Mouse (Mus musculus): ENCODE measurements at regions not wholly inside any gene's neighbourhood (a gene's known extent, or its start where the extent isn't known, plus 50 kb on each side); places are given as distances from the start of the nearest gene placed in this dataset. TPM values are rescaled to one million over a fixed set of nuclear protein-coding genes. Genes with fewer than 3 reads are reported as not detected.

GRCm38 (mm10) chr9:41218702-41219101 lies 57.2 kb upstream of the Ubash3b start:
- Histone ChIP-seq H3K4me2 (ENCODE audit: low read depth, low read length) (no peak overlapping the region), H3K4me1 (ENCODE audit: insufficient read depth) (no peaks in the 10 kb centered on the region), H3K27me3 (ENCODE audit: insufficient read depth, low read length) (0 out of 2 replicates have a peak, but pooled peaks cover 3% of the 10 kb centered on the region), H3K9ac (replicated peaks) (no peak overlapping the region), H3K27ac (ENCODE audit: low read depth) (no peak overlapping the region), H3K9me3 (ENCODE audit: low read length) (no peaks in the 10 kb centered on the region), H3K4me3 (ENCODE audit: low read depth, low read length) (no peak overlapping the region), H3K36me3 (replicated peaks; ENCODE audit: insufficient read depth, low read length) (no peaks in the 10 kb centered on the region)
- DNase-seq, result no peak
- TF ChIP-seq CTCF (IDR thresholded peaks at IDR 0.05; ENCODE audit: low read depth), result no peak
- TF ChIP-seq EP300 (IDR thresholded peaks at IDR 0.05; ENCODE audit: low read depth), result no peak
- 40% methylated on average over 6 of the region's 6 CpGs for WGBS (ENCODE audit: insufficient replicate concordance)
- no peak for ATAC-seq

GRCm38 (mm10) chr9:41216248-41216647 lies 54.8 kb upstream of the Ubash3b start:
- Histone ChIP-seq H3K36me3 (replicated peaks; ENCODE audit: insufficient read depth, low read length) (no peaks in the 10 kb centered on the region), H3K27me3 (ENCODE audit: insufficient read depth, low read length) (0 out of 2 replicates have a peak, but pooled peaks cover 3% of the 10 kb centered on the region), H3K9me3 (ENCODE audit: low read length) (no peaks in the 10 kb centered on the region), H3K4me2 (ENCODE audit: low read depth, low read length) (no peak overlapping the region), H3K4me1 (ENCODE audit: insufficient read depth) (no peaks in the 10 kb centered on the region; the same call in 1 of the 2 replicates), H3K9ac (replicated peaks) (no peak overlapping the region), H3K27ac (ENCODE audit: low read depth) (no peak overlapping the region), H3K4me3 (ENCODE audit: low read depth, low read length) (no peak overlapping the region)
- no peak for TF ChIP-seq EP300 (IDR thresholded peaks at IDR 0.05; ENCODE audit: low read depth)
- no peak for TF ChIP-seq CTCF (IDR thresholded peaks at IDR 0.05; ENCODE audit: low read depth)
- DNase-seq, result no peak
- no peak for ATAC-seq
- 71% methylated on average over 3 of the region's 3 CpGs for WGBS (ENCODE audit: insufficient replicate concordance)

DNA sequence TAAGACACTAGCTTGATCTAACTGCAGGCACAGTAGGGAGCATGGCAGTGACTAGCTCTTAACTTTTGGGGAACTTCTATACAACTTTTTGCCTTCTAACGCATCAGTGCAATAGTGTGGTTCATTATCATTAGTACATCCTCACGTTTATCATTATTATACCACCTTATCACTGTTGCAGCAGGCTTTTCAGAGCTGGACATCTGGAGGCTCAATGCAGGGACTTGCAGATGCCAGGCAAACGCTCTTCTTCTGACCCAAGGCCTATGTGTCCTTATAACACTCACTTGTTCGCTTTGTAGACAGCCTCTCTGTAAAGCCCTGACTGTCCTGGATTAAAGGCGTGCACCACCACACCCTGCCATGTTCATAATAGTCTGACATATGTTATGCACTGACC lies 53.5 kb upstream of the Ubash3b start:
- 54% methylated on average over 5 of the region's 5 CpGs for WGBS (ENCODE audit: insufficient replicate concordance)
- H3K27ac ChIP-seq (ENCODE audit: low read depth), result no peak overlapping the region
- peak; percentile 34; the same call in 1 of the 2 replicates for TF ChIP-seq EP300 (IDR thresholded peaks at IDR 0.05; ENCODE audit: low read depth)
- no peak for TF ChIP-seq CTCF (IDR thresholded peaks at IDR 0.05; ENCODE audit: low read depth)
- DNase-seq (no peak), ATAC-seq (no peak)
- no peak overlapping the region for H3K9ac ChIP-seq (replicated peaks)
- 0 out of 2 replicates have a peak, but pooled peaks cover 3% of the 10 kb centered on the region for H3K27me3 ChIP-seq (ENCODE audit: insufficient read depth, low read length)
- no peaks in the 10 kb centered on the region; the same call in 1 of the 2 replicates for H3K4me1 ChIP-seq (ENCODE audit: insufficient read depth)
- no peaks in the 10 kb centered on the region for H3K9me3 ChIP-seq (ENCODE audit: low read length)
- no peak overlapping the region for H3K4me2 ChIP-seq (ENCODE audit: low read depth, low read length)
- H3K4me3 ChIP-seq (ENCODE audit: low read depth, low read length), result no peak overlapping the region
- no peaks in the 10 kb centered on the region for H3K36me3 ChIP-seq (replicated peaks; ENCODE audit: insufficient read depth, low read length)

GRCm38 (mm10) chr9:41212943-41213529 lies 51.5 kb upstream of the Ubash3b start:
- DNase-seq (no peak), ATAC-seq (no peak)
- H3K27me3 ChIP-seq (ENCODE audit: insufficient read depth, low read length), result no peaks in the 10 kb centered on the region
- peak overlapping the region; percentile 61 for H3K4me2 ChIP-seq (ENCODE audit: low read depth, low read length)
- no peak for TF ChIP-seq CTCF (IDR thresholded peaks at IDR 0.05; ENCODE audit: low read depth)
- TF ChIP-seq EP300 (IDR thresholded peaks at IDR 0.05; ENCODE audit: low read depth), result no peak
- H3K36me3 ChIP-seq (replicated peaks; ENCODE audit: insufficient read depth, low read length), result no peaks in the 10 kb centered on the region
- no peak overlapping the region for H3K9ac ChIP-seq (replicated peaks)
- peak overlapping the region; percentile 68 for H3K27ac ChIP-seq (ENCODE audit: low read depth)
- H3K9me3 ChIP-seq (ENCODE audit: low read length), result no peaks in the 10 kb centered on the region
- no peaks in the 10 kb centered on the region; the same call in 1 of the 2 replicates for H3K4me1 ChIP-seq (ENCODE audit: insufficient read depth)
- WGBS (ENCODE audit: insufficient replicate concordance), result 45% methylated on average over 14 of the region's 14 CpGs
- H3K4me3 ChIP-seq (ENCODE audit: low read depth, low read length), result no peak overlapping the region

- H3K4me1 ChIP-seq (ENCODE audit: insufficient read depth), result no peaks in the 10 kb centered on the region; the same call in 1 of the 2 replicates
- no peaks in the 10 kb centered on the region for H3K9me3 ChIP-seq (ENCODE audit: low read length)
- H3K9ac ChIP-seq (replicated peaks), result peak overlapping the region; percentile 55
- H3K27me3 ChIP-seq (ENCODE audit: insufficient read depth, low read length), result no peaks in the 10 kb centered on the region
- WGBS (ENCODE audit: insufficient replicate concordance), result 3% methylated on average over 6 of the region's 7 CpGs
- no peaks in the 10 kb centered on the region for H3K36me3 ChIP-seq (replicated peaks; ENCODE audit: insufficient read depth, low read length)
- H3K27ac ChIP-seq (ENCODE audit: low read depth), result peak overlapping the region; percentile 68
- H3K4me3 ChIP-seq (ENCODE audit: low read depth, low read length), result peak overlapping the region; percentile 33
- no peak for DNase-seq
- H3K4me2 ChIP-seq (ENCODE audit: low read depth, low read length), result peak overlapping the region; percentile 61
- no peak for TF ChIP-seq EP300 (IDR thresholded peaks at IDR 0.05; ENCODE audit: low read depth)
- no peak for TF ChIP-seq CTCF (IDR thresholded peaks at IDR 0.05; ENCODE audit: low read depth)
- 0 out of 2 replicates have a peak, but pooled peaks have one; percentile 26 for ATAC-seq
Observed at GRCm38 (mm10) chr9:41212303-41212901, 50.9 kb upstream of the Ubash3b start.

DNA sequence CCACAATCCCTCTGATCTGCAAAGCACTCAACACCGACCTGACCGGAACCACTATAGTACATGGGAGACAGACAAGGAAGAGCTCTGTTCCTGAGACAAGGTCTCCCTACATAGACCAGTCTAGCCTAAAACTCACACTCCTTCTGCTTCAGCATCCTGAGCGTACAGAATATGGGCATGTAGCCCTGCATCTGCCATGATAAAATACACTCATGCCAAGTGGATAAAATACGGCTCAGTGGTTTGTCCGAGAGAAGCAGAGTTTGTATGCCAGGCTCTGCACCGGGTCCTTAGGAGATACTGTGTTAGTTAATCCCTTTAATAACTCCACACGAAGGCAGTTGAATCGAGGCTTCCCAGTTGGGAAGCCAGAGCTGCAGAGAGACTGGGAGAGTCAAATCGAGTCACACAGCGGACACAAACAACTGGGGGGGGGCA lies 50.4 kb upstream of the Ubash3b start:
- H3K4me1 ChIP-seq (ENCODE audit: insufficient read depth), result no peaks in the 10 kb centered on the region; the same call in none of the 2 replicates
- WGBS (ENCODE audit: insufficient replicate concordance), result 64% methylated on average over 10 of the region's 10 CpGs
- ATAC-seq (no peak), DNase-seq (no peak)
- peak overlapping the region; percentile 61; the same call in 1 of the 2 replicates for H3K4me2 ChIP-seq (ENCODE audit: low read depth, low read length)
- H3K27me3 ChIP-seq (ENCODE audit: insufficient read depth, low read length), result no peaks in the 10 kb centered on the region
- H3K4me3 ChIP-seq (ENCODE audit: low read depth, low read length), result no peak overlapping the region
- no peak for TF ChIP-seq EP300 (IDR thresholded peaks at IDR 0.05; ENCODE audit: low read depth)
- TF ChIP-seq CTCF (IDR thresholded peaks at IDR 0.05; ENCODE audit: low read depth), result no peak
- H3K36me3 ChIP-seq (replicated peaks; ENCODE audit: insufficient read depth, low read length), result no peaks in the 10 kb centered on the region
- no peak overlapping the region for H3K9ac ChIP-seq (replicated peaks)
- no peaks in the 10 kb centered on the region for H3K9me3 ChIP-seq (ENCODE audit: low read length)
- H3K27ac ChIP-seq (ENCODE audit: low read depth), result no peak overlapping the region

MicroRNAs in the stretch of these regions (microRNA counts, 519-probe panel; counts per million panel counts)
- microRNA mmu-miR-100 (2,631 counts per million, percentile 25 among the panel's probes with 10 or more counts), microRNA mmu-miR-125b-3p (not detected)

Small RNAs in the stretch of these regions (microRNA-seq; reads per million reads assigned to microRNA genes)
- gene Mir100, result 1,234 reads per million, percentile 75 among the genes with 10 or more reads in this experiment
- 85.1 reads per million, percentile 41 among the genes with 10 or more reads in this experiment for gene Mir125b-1
- gene Mirlet7a-2, result 191 reads per million, percentile 50 among the genes with 10 or more reads in this experiment
